Mouse (Mus musculus): ENCODE data around the gene Hk2. TPM values are rescaled to one million over a fixed set of nuclear protein-coding genes. Genes with fewer than 3 reads are reported as not detected.

Gene Hk2
- polyA plus RNA-seq, 1 experiment from 2014 or later = 11.2 TPM

- no peaks in the 10 kb centered on the region for H3K36me3 ChIP-seq
- H3K4me1 ChIP-seq = no peaks in the 10 kb centered on the region
- H3K4me2 ChIP-seq (replicated peaks) = no peak overlapping the region
- no peaks in the 10 kb centered on the region for H3K27me3 ChIP-seq
- WGBS = 65% methylated on average over 4 of the region's 4 CpGs
- H3K9ac ChIP-seq (replicated peaks) = no peak overlapping the region
- H3K4me3 ChIP-seq = no peak overlapping the region
- no peaks in the 10 kb centered on the region for H3K9me3 ChIP-seq
- no peak overlapping the region for H3K27ac ChIP-seq (replicated peaks)
- ATAC-seq (ENCODE audit: low FRiP score, low read depth) = no peak
Observed at GRCm38 (mm10) chr6:82783906-82784305, 9.7 kb upstream of the Hk2 start.

- no peak overlapping the region for H3K9ac ChIP-seq (replicated peaks)
- no peaks in the 10 kb centered on the region for H3K4me1 ChIP-seq
- H3K36me3 ChIP-seq = no peaks in the 10 kb centered on the region
- H3K4me3 ChIP-seq = no peak overlapping the region
- H3K9me3 ChIP-seq = no peaks in the 10 kb centered on the region
- ATAC-seq (ENCODE audit: low FRiP score, low read depth) = no peak
- H3K27ac ChIP-seq (replicated peaks) = no peak overlapping the region
- no peaks in the 10 kb centered on the region; the same call in 1 of the 2 replicates for H3K27me3 ChIP-seq
- no peak overlapping the region for H3K4me2 ChIP-seq (replicated peaks)
- 51% methylated on average over 8 of the region's 8 CpGs for WGBS
Observed at GRCm38 (mm10) chr6:82780802-82781393, 6.6 kb upstream of the Hk2 start.

GRCm38 (mm10) chr6:82780369-82780768 lies 6.1 kb upstream of the Hk2 start:
- no peaks in the 10 kb centered on the region for H3K9me3 ChIP-seq
- peaks cover 5% of the 10 kb centered on the region for H3K27me3 ChIP-seq
- WGBS = 71% methylated on average over 4 of the region's 4 CpGs
- ATAC-seq (ENCODE audit: low FRiP score, low read depth) = no peak
- H3K9ac ChIP-seq (replicated peaks) = no peak overlapping the region
- no peak overlapping the region for H3K4me3 ChIP-seq
- no peak overlapping the region for H3K27ac ChIP-seq (replicated peaks)
- H3K4me1 ChIP-seq = no peaks in the 10 kb centered on the region
- no peaks in the 10 kb centered on the region for H3K36me3 ChIP-seq
- no peak overlapping the region for H3K4me2 ChIP-seq (replicated peaks)

GRCm38 (mm10) chr6:82777124-82777654 lies 2.9 kb upstream of the Hk2 start:
- no peak overlapping the region for H3K27ac ChIP-seq (replicated peaks)
- WGBS = 90% methylated on average over 4 of the region's 4 CpGs
- no peak overlapping the region for H3K4me2 ChIP-seq (replicated peaks)
- ATAC-seq (ENCODE audit: low FRiP score, low read depth) = no peak
- H3K9ac ChIP-seq (replicated peaks) = no peak overlapping the region
- peaks cover 16% of the 10 kb centered on the region for H3K4me1 ChIP-seq
- H3K36me3 ChIP-seq = no peaks in the 10 kb centered on the region
- H3K27me3 ChIP-seq = peaks cover 11% of the 10 kb centered on the region
- H3K4me3 ChIP-seq = no peak overlapping the region
- no peaks in the 10 kb centered on the region for H3K9me3 ChIP-seq

GRCm38 (mm10) chr6:82775386-82775785 lies 1.1 kb upstream of the Hk2 start:
- Histone ChIP-seq H3K4me2 (replicated peaks) (no peak overlapping the region), H3K4me3 (no peak overlapping the region), H3K9ac (replicated peaks) (no peak overlapping the region), H3K9me3 (no peaks in the 10 kb centered on the region), H3K4me1 (peaks cover 26% of the 10 kb centered on the region), H3K27ac (replicated peaks) (no peak overlapping the region), H3K36me3 (no peaks in the 10 kb centered on the region), H3K27me3 (peaks cover 11% of the 10 kb centered on the region)
- WGBS = 83% methylated on average over 6 of the region's 6 CpGs
- ATAC-seq (ENCODE audit: low FRiP score, low read depth) = no peak

- H3K36me3 ChIP-seq = no peaks in the 10 kb centered on the region
- under 1% methylated on average over 68 of the region's 68 CpGs for WGBS
- H3K4me2 ChIP-seq (replicated peaks) = peak overlapping the region; percentile 92
- peaks cover 29% of the 10 kb centered on the region for H3K4me1 ChIP-seq
- peaks cover 11% of the 10 kb centered on the region for H3K27me3 ChIP-seq
- peak overlapping the region; percentile 57 for H3K9ac ChIP-seq (replicated peaks)
- H3K27ac ChIP-seq (replicated peaks) = peak overlapping the region; percentile 46; the same call in 1 of the 2 replicates
- H3K9me3 ChIP-seq = no peaks in the 10 kb centered on the region
- peak overlapping the region; percentile 57 for H3K4me3 ChIP-seq
- ATAC-seq (ENCODE audit: low FRiP score, low read depth) = peak; percentile 54
Observed at GRCm38 (mm10) chr6:82773261-82774131, 758 bp downstream of the Hk2 start.

GRCm38 (mm10) chr6:82772451-82773101 lies 1.7 kb downstream of the Hk2 start:
- under 1% methylated on average over 19 of the region's 19 CpGs for WGBS
- peak overlapping the region; percentile 46 for H3K27ac ChIP-seq (replicated peaks)
- no peaks in the 10 kb centered on the region for H3K9me3 ChIP-seq
- no peaks in the 10 kb centered on the region for H3K36me3 ChIP-seq
- H3K27me3 ChIP-seq = peaks cover 11% of the 10 kb centered on the region
- peak overlapping the region; percentile 57 for H3K4me3 ChIP-seq
- H3K4me1 ChIP-seq = peaks cover 29% of the 10 kb centered on the region
- H3K9ac ChIP-seq (replicated peaks) = peak overlapping the region; percentile 57
- peak overlapping the region; percentile 92 for H3K4me2 ChIP-seq (replicated peaks)
- ATAC-seq (ENCODE audit: low FRiP score, low read depth) = peak; percentile 21

GRCm38 (mm10) chr6:82771981-82772409 lies 2.3 kb downstream of the Hk2 start:
- peak overlapping the region; percentile 57; the same call in 1 of the 2 replicates for H3K9ac ChIP-seq (replicated peaks)
- no peak for ATAC-seq (ENCODE audit: low FRiP score, low read depth)
- H3K36me3 ChIP-seq = no peaks in the 10 kb centered on the region
- 0% methylated on average over 10 of the region's 10 CpGs for WGBS
- no peaks in the 10 kb centered on the region for H3K9me3 ChIP-seq
- H3K27me3 ChIP-seq = peaks cover 11% of the 10 kb centered on the region
- peak overlapping the region; percentile 57 for H3K4me3 ChIP-seq
- H3K4me2 ChIP-seq (replicated peaks) = peak overlapping the region; percentile 92
- peaks cover 29% of the 10 kb centered on the region for H3K4me1 ChIP-seq
- H3K27ac ChIP-seq (replicated peaks) = no peak overlapping the region

GRCm38 (mm10) chr6:82771059-82771458 lies 3.2 kb downstream of the Hk2 start:
- Histone ChIP-seq H3K9ac (replicated peaks) (no peak overlapping the region), H3K4me2 (replicated peaks) (no peak overlapping the region), H3K36me3 (no peaks in the 10 kb centered on the region), H3K27me3 (peaks cover 11% of the 10 kb centered on the region), H3K27ac (replicated peaks) (no peak overlapping the region), H3K4me3 (no peak overlapping the region), H3K4me1 (peaks cover 29% of the 10 kb centered on the region), H3K9me3 (no peaks in the 10 kb centered on the region)
- 59% methylated on average over 9 of the region's 9 CpGs for WGBS
- ATAC-seq (ENCODE audit: low FRiP score, low read depth) = no peak

GRCm38 (mm10) chr6:82770286-82770685 lies 4.0 kb downstream of the Hk2 start:
- peaks cover 29% of the 10 kb centered on the region for H3K4me1 ChIP-seq
- 91% methylated on average over 3 of the region's 3 CpGs for WGBS
- no peak for ATAC-seq (ENCODE audit: low FRiP score, low read depth)
- peaks cover 5% of the 10 kb centered on the region for H3K27me3 ChIP-seq
- H3K27ac ChIP-seq (replicated peaks) = no peak overlapping the region
- no peak overlapping the region for H3K4me2 ChIP-seq (replicated peaks)
- no peaks in the 10 kb centered on the region for H3K36me3 ChIP-seq
- no peak overlapping the region for H3K9ac ChIP-seq (replicated peaks)
- no peak overlapping the region for H3K4me3 ChIP-seq
- H3K9me3 ChIP-seq = no peaks in the 10 kb centered on the region

GRCm38 (mm10) chr6:82769704-82770103 lies 4.5 kb downstream of the Hk2 start:
- 74% methylated on average over 4 of the region's 5 CpGs for WGBS
- H3K36me3 ChIP-seq = no peaks in the 10 kb centered on the region
- peaks cover 29% of the 10 kb centered on the region for H3K4me1 ChIP-seq
- no peak overlapping the region for H3K4me3 ChIP-seq
- H3K4me2 ChIP-seq (replicated peaks) = no peak overlapping the region
- ATAC-seq (ENCODE audit: low FRiP score, low read depth) = no peak
- no peaks in the 10 kb centered on the region for H3K27me3 ChIP-seq
- no peaks in the 10 kb centered on the region for H3K9me3 ChIP-seq
- H3K9ac ChIP-seq (replicated peaks) = no peak overlapping the region
- H3K27ac ChIP-seq (replicated peaks) = no peak overlapping the region

Measured in midbrain, embryonic 12.5 days (tissue).